Mouse (Mus musculus) lung, adult 2 months (tissue): ENCODE data around the gene Ptges3.
"Not testable (repeated sequence)": the region's sequence is repeated elsewhere in the genome, so short reads cannot be mapped to it uniquely, and the experiment has no call there.

Experiments
- CTCF ChIP-seq: fragments of 200-500 bp; IDR thresholded peaks from 2 replicates; pipeline ENCODE4 v1.5.1; 2011; ENCODE audit warnings: mild to moderate bottlenecking, low read length, control low read depth; ENCODE audit not compliant: insufficient read depth
- POLR2A ChIP-seq: fragments of 200-500 bp; IDR thresholded peaks from 2 replicates; pipeline ENCODE4 v1.6.1; 2011; ENCODE audit warnings: low read depth, mild to moderate bottlenecking, control low read depth, low read length, borderline replicate concordance; ENCODE audit errors: extremely low read depth

GRCm38 (mm10) chr10:128070432-128070831, 11.7 kb downstream of the Ptges3 start:
- TF ChIP-seq CTCF, POLR2A: not testable (repeated sequence)
